Mouse (Mus musculus) left cerebral cortex, adult 18-20 months (tissue): ENCODE measurements around the gene Mov10l1. TPM values are rescaled to one million over a fixed set of nuclear protein-coding genes. Genes with fewer than 3 reads are reported as not detected.
A peak's percentile ranks its signal among the peaks of the same experiment; 100 is the strongest.

Source experiments
- DNase-seq, 2 experiments: peaks; one replicate each; pipeline ENCODE4 v3.0.0; 2021 to 2022; ENCODE audit warnings: low spot score in 2 of 2, mixed read lengths in 1 of 2
- total RNA-seq, 2 experiments: library from RNA; stranded (reverse); gene quantifications; 2 replicates each; pipeline ENCODE4 v1.2.3; 2021

The Mov10l1 gene
- total RNA-seq, 2 experiments from 2014 or later: not detected

DNA sequence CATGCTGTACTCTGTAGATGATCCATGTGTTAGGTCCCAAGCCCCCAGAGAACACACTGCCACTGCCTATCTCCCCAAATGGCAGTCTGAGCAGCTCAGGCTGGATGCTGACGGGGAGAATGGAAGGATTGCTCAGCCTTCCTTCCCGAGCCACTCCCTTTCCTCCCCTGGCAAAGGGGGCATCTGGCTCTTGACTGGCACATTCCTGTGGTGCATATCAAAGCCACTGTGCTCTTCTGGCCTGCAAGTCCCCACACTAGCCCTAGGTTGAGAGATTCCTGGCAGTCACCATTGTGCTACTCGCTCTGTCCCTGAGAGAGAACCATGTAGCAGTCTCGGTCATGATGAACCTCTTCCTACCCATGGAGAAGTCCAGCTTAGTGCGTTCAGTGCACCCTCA lies 25.1 kb downstream of the Mov10l1 start:
- no peak for DNase-seq

- no peak for DNase-seq
Measured at GRCm38 (mm10) chr15:89016722-89017121, 34.0 kb downstream of the Mov10l1 start.

- no peak for DNase-seq
Measured at GRCm38 (mm10) chr15:89020085-89020484, 37.4 kb downstream of the Mov10l1 start.

GRCm38 (mm10) chr15:89020492-89020891 lies 37.8 kb downstream of the Mov10l1 start:
- DNase-seq: no peak

DNA sequence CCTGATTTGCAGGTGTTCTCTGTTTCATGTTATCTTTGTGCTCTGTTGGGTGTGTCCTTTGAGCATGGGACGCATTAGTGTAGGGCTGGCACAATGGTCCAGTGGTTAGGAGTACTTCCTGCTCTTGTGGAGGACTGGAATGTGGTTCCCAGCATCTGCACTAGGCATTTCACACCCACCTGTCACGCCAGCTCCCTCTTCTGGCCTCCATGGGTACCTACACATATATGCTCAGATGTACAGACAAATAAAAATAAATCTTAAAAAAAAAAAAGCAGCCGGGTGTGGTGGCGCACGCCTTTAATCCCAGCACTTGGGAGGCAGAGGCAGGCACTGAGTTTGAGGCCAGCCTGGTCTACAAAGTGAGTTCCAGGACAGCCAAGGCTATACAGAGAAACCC lies 61.7 kb downstream of the Mov10l1 start:
- no peak for DNase-seq

DNA sequence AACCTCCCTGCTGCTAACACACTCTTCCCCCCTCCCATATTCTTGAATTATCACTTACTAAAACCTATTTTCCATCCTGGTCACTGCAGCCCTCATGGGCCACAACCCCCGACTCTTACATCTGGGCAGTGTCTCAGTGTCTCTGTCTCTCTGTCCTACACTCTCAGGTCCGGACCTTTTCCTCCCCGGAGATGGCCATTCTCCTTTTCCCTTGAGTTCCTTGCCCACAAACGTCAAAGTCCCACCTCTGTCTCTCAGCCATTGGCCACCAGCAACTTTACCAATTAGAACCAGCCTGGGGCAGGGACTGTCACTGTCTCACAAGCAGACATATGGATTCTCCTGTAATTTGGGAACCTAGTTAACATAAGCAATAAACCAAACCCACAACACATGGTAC lies 63.6 kb downstream of the Mov10l1 start:
- DNase-seq: no peak

DNA sequence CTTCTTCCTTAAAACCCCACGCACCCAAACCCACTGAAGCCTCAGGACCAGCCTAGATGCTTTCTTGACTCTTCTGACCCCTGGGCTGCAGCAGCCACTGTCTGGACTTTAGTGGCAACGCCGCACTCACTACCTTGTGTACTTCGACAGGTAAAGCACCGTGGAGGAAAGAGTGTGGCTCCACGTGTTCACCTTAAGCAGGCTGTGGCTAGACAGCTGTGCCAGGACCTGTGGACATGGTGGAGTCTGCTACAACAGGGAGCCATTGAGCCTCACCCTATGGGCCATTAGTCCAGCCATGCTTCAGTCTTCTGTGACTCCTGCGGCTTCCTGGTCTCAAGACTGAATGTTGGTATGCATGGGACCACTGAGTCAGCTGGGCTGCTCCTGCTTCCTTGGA lies 72.0 kb downstream of the Mov10l1 start:
- DNase-seq: no peak

DNA sequence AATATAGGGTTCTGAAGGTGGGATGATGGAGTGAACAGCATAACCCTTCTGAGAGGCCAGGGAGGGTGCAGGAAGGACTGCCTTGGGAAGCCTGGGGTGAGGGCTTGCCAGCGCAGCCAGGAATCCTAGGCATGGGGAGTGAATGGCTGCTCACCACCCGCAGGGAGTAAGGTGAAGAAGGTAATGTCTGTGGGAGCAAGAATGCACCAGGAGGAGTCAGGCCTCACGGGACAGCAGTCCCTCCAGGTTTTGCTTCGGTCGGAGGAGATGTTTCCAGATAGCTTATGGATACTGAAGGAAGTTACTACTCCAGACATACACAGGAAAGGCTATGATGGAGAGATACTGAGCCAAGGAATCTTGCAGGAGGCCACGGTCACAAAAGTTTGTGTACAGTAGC lies 76.0 kb downstream of the Mov10l1 start:
- no peak for DNase-seq

DNA sequence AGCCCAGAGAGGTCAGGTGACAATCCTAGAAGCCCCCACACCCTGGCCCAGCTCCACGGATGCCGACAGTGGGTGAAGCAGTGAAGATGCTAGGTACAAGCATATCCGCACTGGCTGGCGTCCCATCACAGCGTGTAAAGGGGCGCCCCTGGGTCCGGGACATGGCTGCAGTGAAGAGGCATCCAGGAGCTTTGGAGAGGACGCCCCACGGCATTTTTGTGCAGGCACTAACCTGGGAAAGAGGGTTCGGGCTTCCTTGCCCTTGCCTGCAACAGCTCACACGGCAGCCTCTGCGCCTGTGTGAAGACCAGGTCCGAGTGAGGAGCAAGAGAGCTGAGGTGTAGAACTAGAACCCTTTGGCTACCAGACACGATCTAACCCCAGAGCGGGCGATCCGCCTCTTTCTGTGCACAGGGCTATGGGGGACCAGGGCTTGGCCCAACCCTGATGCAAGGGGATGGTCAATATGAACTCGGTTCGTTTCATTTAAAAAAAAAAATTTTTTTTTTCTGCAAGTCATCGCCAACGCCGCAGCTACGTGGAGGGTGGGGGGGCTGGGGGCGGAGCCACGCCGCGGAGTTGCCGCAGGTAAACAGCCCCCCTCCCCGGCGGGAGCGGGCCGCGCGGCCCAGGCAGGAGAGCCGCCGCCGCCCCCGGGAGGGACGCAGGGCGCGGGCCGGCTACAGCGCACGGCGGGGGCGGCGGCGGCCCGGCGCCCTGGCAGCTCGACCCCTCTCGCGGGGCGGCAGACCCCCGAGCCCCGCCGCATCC lies 76.6 kb downstream of the Mov10l1 start, which contains the start of gene Panx2:
Gene Panx2, plus strand, starts transcription at position 574 of the 771 bp plus-strand sequence.
- no peak for DNase-seq

- no peak for DNase-seq
Measured at GRCm38 (mm10) chr15:89060032-89060681, 77.4 kb downstream of the Mov10l1 start.

- DNase-seq: no peak
Measured at GRCm38 (mm10) chr15:89060811-89061460, 78.2 kb downstream of the Mov10l1 start.

GRCm38 (mm10) chr15:89061761-89062517 lies 79.2 kb downstream of the Mov10l1 start:
- DNase-seq: no peak

DNA sequence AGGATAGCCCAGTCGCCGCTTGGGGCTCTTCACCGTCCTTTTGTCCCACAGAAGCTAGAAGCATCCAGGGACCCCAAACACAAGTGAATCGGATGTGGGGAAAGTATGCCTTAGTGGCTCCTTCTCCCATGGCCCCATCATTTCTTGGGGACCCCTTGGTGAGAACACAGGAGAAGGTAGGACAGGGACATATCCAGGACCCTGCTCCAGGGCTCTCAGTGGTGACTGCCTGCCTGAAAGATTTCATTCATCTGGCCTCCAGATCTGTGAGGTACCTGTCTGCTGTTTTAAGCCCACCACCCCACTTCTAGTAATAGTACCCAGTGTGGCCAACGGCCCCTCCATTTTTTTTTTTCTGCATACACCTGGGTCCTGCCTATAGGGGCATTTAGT lies 79.8 kb downstream of the Mov10l1 start:
- DNase-seq: no peak

GRCm38 (mm10) chr15:89063001-89063400 lies 80.3 kb downstream of the Mov10l1 start:
- DNase-seq: no peak

DNA sequence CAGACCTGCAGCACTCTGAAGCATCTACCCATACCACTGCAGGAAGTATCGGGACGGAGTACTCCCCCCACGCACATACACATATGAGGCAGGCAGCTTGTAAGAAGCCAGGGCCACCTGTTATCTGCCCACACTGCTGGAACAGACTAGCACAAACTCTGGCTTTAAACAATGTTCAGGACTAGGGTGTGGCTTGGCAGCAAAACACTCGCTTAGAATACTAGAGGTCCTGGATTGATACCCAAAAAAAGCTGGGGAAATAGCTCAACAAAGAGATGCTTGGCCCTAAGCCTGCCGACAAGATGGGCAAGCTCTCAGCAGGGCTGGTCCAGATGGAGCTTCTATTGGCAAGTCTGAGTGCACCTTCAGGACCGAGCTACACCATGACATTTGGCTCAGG lies 80.8 kb downstream of the Mov10l1 start:
- peak; percentile 49 to 61 for DNase-seq

DNA sequence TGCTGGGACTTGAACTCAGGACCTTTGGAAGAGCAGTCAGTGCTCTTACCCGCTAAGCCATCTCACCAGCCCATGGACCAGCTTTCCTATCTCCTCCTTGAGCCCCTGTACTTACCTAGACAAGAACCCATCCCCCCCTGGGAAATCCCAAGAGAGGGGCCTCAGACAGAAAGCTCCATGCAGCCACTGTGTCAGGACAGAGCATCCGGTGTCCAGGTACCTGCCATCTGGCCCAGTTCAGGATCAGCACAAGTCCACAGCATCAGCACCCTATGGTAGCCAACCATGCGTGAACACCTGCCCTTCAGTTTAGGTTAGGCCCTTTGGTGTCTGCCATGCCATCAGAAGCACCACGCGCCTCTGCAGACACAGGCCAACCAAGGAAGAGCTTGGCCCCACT lies 82.2 kb downstream of the Mov10l1 start:
- no peak for DNase-seq

- no peak for DNase-seq
Measured at GRCm38 (mm10) chr15:89067609-89068008, 84.9 kb downstream of the Mov10l1 start.

- no peak for DNase-seq
Measured at GRCm38 (mm10) chr15:89068226-89068625, 85.5 kb downstream of the Mov10l1 start.

DNA sequence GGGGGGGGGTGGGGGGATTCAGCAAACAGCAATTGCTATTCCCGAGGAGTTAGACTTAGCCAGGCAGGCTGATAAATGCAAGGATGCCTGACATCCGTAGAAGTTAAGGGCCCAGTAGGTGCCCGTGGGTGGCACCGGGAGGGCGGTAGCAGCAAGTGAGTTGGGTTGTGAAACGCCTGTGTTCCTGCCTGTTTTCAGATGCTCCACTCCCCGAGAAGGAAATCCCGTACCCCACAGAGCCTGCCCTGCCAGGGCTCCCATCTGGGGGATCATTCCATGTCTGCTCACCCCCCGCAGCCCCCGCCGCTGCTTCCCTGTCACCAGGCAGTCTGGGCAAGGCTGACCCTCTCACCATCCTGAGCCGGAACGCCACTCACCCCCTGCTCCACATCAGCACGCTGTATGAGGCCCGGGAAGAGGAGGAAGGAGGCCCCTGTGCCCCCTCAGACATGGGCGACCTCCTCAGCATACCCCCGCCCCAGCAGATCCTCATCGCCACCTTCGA lies 86.7 kb downstream of the Mov10l1 start:
- DNase-seq: no peak

- DNase-seq: no peak
Measured at GRCm38 (mm10) chr15:89070606-89071005, 87.9 kb downstream of the Mov10l1 start.

DNA sequence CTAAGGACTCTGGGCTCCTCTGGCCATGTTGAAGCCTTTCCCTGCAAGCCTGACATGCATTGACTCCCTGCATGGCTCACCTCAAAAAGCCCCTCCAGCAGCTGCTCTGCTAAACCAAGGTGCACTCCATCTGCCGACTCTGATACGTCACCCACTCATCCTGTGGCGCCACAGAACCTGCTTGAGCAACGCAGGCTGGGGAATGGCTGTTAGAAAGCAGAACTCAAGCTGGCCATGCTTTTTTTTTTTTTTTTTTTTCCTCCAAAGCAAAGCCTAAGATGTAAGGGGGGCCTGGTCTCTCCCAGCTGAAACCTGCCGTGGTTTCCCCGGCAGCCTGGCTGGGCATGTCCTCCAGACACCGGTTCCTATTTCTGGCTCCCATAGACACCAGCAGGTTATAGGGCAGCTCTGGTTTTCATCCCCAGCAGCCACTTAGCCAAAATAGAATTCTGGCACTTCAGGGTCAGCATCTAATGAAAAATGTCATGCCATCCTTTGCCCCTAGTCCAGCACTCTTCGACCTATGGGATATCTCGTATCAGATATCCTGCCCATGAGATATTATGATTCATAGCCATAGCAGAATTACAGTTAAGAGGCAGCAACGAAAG lies 91.4 kb downstream of the Mov10l1 start:
- no peak for DNase-seq
